Mouse (Mus musculus) stomach, postnatal 0 days (tissue): ENCODE data around the gene Trim17.

Source experiments
- CTCF ChIP-seq: IDR thresholded peaks from 2 replicates; pipeline ENCODE4 v1.5.1; 2016; ENCODE audit warnings: antibody characterized with exemption, low read depth, mild to moderate bottlenecking, moderate library complexity
- EP300 ChIP-seq: optimal IDR thresholded peaks from 2 replicates; pipeline ENCODE3; 2016; ENCODE audit warnings: antibody characterized with exemption

- no peak for TF ChIP-seq EP300
- TF ChIP-seq CTCF = no peak
Observed at GRCm38 (mm10) chr11:58929055-58929454, 25.4 kb upstream of the Trim17 start.
